Mouse (Mus musculus) CH12.LX (cell line): ENCODE data around the gene Tex29. TPM values are rescaled to one million over a fixed set of nuclear protein-coding genes. Genes with fewer than 3 reads are reported as not detected.

Experiments
- DNase-seq: peaks from one replicate; pipeline ENCODE4 v3.0.0-alpha.2; 2013; ENCODE audit errors: extremely low read depth
- H3K27ac ChIP-seq: 2 replicates; pipeline ENCODE4 v1.5.1; 2012; ENCODE audit warnings: low read depth, mild to moderate bottlenecking, control low read depth, moderate library complexity; ENCODE audit not compliant: insufficient read depth
- H3K27me3 ChIP-seq: replicated peaks from 2 replicates; pipeline ENCODE3; 2012; ENCODE audit warnings: inconsistent platforms
- H3K36me3 ChIP-seq, 2 experiments: replicated peaks in 1 of 2; 2 replicates each; pipeline versions ENCODE3 to v1.6.1; 2012; ENCODE audit warnings: inconsistent platforms in 1 of 2, low read length in 1 of 2, mild to moderate bottlenecking in 1 of 2, mixed read lengths in 1 of 2, moderate library complexity in 1 of 2; ENCODE audit not compliant: control insufficient read depth in 1 of 2, insufficient read depth in 1 of 2
- H3K4me1 ChIP-seq, 2 experiments: 2 replicates each; pipeline ENCODE4 v1.6.1; 2012; ENCODE audit warnings: inconsistent platforms in 1 of 2, moderate library complexity in 1 of 2; ENCODE audit not compliant: insufficient read depth in 2 of 2, control insufficient read depth in 1 of 2
- H3K4me2 ChIP-seq: 2 replicates; pipeline ENCODE4 v1.6.1; 2012; ENCODE audit warnings: low read depth, mild to moderate bottlenecking, control low read depth; ENCODE audit not compliant: poor library complexity, insufficient read depth, severe bottlenecking
- H3K4me3 ChIP-seq, 3 experiments: fragments of 150-350 bp in 1 of 3; sonication (generic) in 1 of 3; replicated peaks in 1 of 3; 2 replicates each; pipeline versions ENCODE3 to v1.5.1; 2011 to 2012; ENCODE audit warnings: low read depth in 2 of 3, low read length in 2 of 3, mild to moderate bottlenecking in 2 of 3, moderate library complexity in 2 of 3, control low read depth in 1 of 3, improper control_type of control experiment in 1 of 3, inconsistent platforms in 1 of 3, mixed read lengths in 1 of 3; ENCODE audit not compliant: poor library complexity in 1 of 3
- H3K79me2 ChIP-seq: replicated peaks from 2 replicates; pipeline ENCODE4 v1.6.1; 2012; ENCODE audit warnings: mild to moderate bottlenecking, moderate library complexity; ENCODE audit not compliant: control insufficient read depth, poor library complexity, insufficient read depth, severe bottlenecking; ENCODE audit errors: extremely low read depth
- H3K9ac ChIP-seq: 2 replicates; pipeline ENCODE4 v1.6.1; 2012; ENCODE audit warnings: low read depth, mild to moderate bottlenecking, control low read depth, moderate library complexity; ENCODE audit not compliant: insufficient read depth
- H3K9me3 ChIP-seq: replicated peaks from 2 replicates; pipeline ENCODE3; 2012; ENCODE audit warnings: low read length, inconsistent platforms, mixed read lengths
- BHLHE40 ChIP-seq: IDR thresholded peaks from 2 replicates; pipeline ENCODE4 v1.6.1; 2011; ENCODE audit warnings: mild to moderate bottlenecking, low read depth, low read length, improper control_type of control experiment
- CHD2 ChIP-seq: IDR thresholded peaks from 2 replicates; pipeline ENCODE4 v1.6.1; 2011; ENCODE audit warnings: low read length, improper control_type of control experiment
- CTCF ChIP-seq, 2 experiments: IDR thresholded peaks in 1 of 2; conservative IDR thresholded peaks in 1 of 2; 2 replicates each; pipeline ENCODE4 v1.5.1; 2011 to 2012; ENCODE audit warnings: low read depth in 2 of 2, low read length in 2 of 2, improper control_type of control experiment in 1 of 2, inconsistent platforms in 1 of 2, mild to moderate bottlenecking in 1 of 2, moderate library complexity in 1 of 2
- E2F4 ChIP-seq: IDR thresholded peaks from 2 replicates; pipeline ENCODE4 v1.6.1; 2011; ENCODE audit warnings: low read depth, low read length, improper control_type of control experiment; ENCODE audit not compliant: insufficient replicate concordance
- GABPA ChIP-seq: IDR thresholded peaks from 2 replicates; pipeline ENCODE4 v1.6.1; 2012; ENCODE audit warnings: low read depth, low read length, improper control_type of control experiment, inconsistent platforms; ENCODE audit not compliant: insufficient replicate concordance
- HCFC1 ChIP-seq: IDR thresholded peaks from 2 replicates; pipeline ENCODE4 v1.6.1; 2012; ENCODE audit warnings: low read depth, mild to moderate bottlenecking, inconsistent platforms, low read length, improper control_type of control experiment
- IRF4 ChIP-seq: IDR thresholded peaks from 2 replicates; pipeline ENCODE4 v1.6.1; 2014; ENCODE audit warnings: low read depth, mild to moderate bottlenecking, inconsistent platforms, low read length, improper control_type of control experiment
- JUND ChIP-seq: conservative IDR thresholded peaks from 2 replicates; pipeline ENCODE4 v1.6.1; 2011; ENCODE audit warnings: low read depth, low read length, improper control_type of control experiment
- KAT2A ChIP-seq: IDR thresholded peaks from 2 replicates; pipeline ENCODE4 v1.6.1; 2012; ENCODE audit warnings: low read length, improper control_type of control experiment, inconsistent platforms; ENCODE audit not compliant: insufficient replicate concordance
- MAFK ChIP-seq: IDR thresholded peaks from 2 replicates; pipeline ENCODE4 v1.6.1; 2011; ENCODE audit warnings: low read length, improper control_type of control experiment; ENCODE audit not compliant: insufficient replicate concordance
- MXI1 ChIP-seq: IDR thresholded peaks from 2 replicates; pipeline ENCODE4 v1.6.1; 2011; ENCODE audit warnings: mild to moderate bottlenecking, low read depth, low read length, improper control_type of control experiment
- NELFE ChIP-seq: IDR thresholded peaks from 2 replicates; pipeline ENCODE4 v1.6.1; 2011; ENCODE audit warnings: low read depth, low read length, improper control_type of control experiment
- PAX5 ChIP-seq: IDR thresholded peaks from 2 replicates; pipeline ENCODE4 v1.6.1; 2012; ENCODE audit warnings: low read length, inconsistent platforms, mixed read lengths
- POLR2A ChIP-seq: IDR thresholded peaks from 2 replicates; pipeline ENCODE4 v1.6.1; 2011; ENCODE audit warnings: low read depth, mild to moderate bottlenecking, improper control_type of control experiment, low read length
- RAD21 ChIP-seq: IDR thresholded peaks from 2 replicates; pipeline ENCODE4 v1.6.1; 2011; ENCODE audit warnings: low read depth, mild to moderate bottlenecking, low read length, improper control_type of control experiment, moderate library complexity
- RCOR1 ChIP-seq: conservative IDR thresholded peaks from 2 replicates; pipeline ENCODE4 v1.6.1; 2012; ENCODE audit warnings: low read depth, mild to moderate bottlenecking, inconsistent platforms, low read length, improper control_type of control experiment
- SMC3 ChIP-seq: IDR thresholded peaks from 2 replicates; pipeline ENCODE4 v1.6.1; 2011; ENCODE audit warnings: low read depth, low read length, improper control_type of control experiment
- USF1 ChIP-seq: IDR thresholded peaks from 2 replicates; pipeline ENCODE4 v1.6.1; 2014; ENCODE audit warnings: low read depth, mild to moderate bottlenecking, inconsistent platforms, low read length, improper control_type of control experiment
- USF2 ChIP-seq: conservative IDR thresholded peaks from 2 replicates; pipeline ENCODE4 v1.6.1; 2011; ENCODE audit warnings: low read depth, low read length, improper control_type of control experiment
- ZKSCAN1 ChIP-seq: IDR thresholded peaks from 2 replicates; pipeline ENCODE4 v1.6.1; 2012; ENCODE audit warnings: low read depth, inconsistent platforms, low read length, improper control_type of control experiment, borderline replicate concordance
- ZMIZ1 ChIP-seq: IDR thresholded peaks from 2 replicates; pipeline ENCODE4 v1.6.1; 2012; ENCODE audit warnings: low read depth, mild to moderate bottlenecking, inconsistent platforms, low read length, improper control_type of control experiment
- dilution Hi-C: fragments of 300-500 bp; cut with MboI; formaldehyde crosslinking; loops from 2 replicates; pipeline ENCODE4 v1.14.3; 2020; ENCODE audit warnings: low sequenced_read_pairs; ENCODE audit not compliant: extremely low pct_unique_long_range_greater_than_20kb, extremely low pct_ligation_motif_present
- in situ Hi-C: fragments of 300-500 bp; cut with MboI; formaldehyde crosslinking; loops from 3 replicates; pipeline ENCODE4 v1.14.3; 2019; ENCODE audit warnings: low sequenced_read_pairs, low pct_ligation_motif_present, low pct_unique_long_range_greater_than_20kb, mixed read lengths
- polyA plus RNA-seq: library from polyadenylated mRNA; unstranded; fragments of >175 nt; gene quantifications from 2 replicates; pipeline ENCODE4 v1.2.1, GENCODE M21; 2012; ENCODE audit warnings: low read depth; ENCODE audit not compliant: insufficient read length
- total RNA-seq, 2 experiments: library from RNA; depleted of rRNA; stranded (reverse); fragments of 300-350 nt in 1 of 2; fragments of >200 nt in 1 of 2; gene quantifications; 2 replicates each; pipeline ENCODE4 v1.2.3; 2012 to 2014

The Tex29 gene
- total and polyA plus RNA-seq, 3 experiments, result not detected

- Histone ChIP-seq H3K27ac (no peak overlapping the region), H3K79me2 (no peaks in the 10 kb centered on the region; the same call in 1 of the 2 replicates), H3K4me1 (peaks cover 7 to 32% of the 10 kb centered on the region in 2 experiments), H3K27me3 (no peaks in the 10 kb centered on the region), H3K36me3 (peaks cover 21 to 72% of the 10 kb centered on the region in 2 experiments), H3K9me3 (no peaks in the 10 kb centered on the region), H3K4me3 (no peak overlapping the region), H3K9ac (no peak overlapping the region), H3K4me2 (no peak overlapping the region)
- DNase-seq, result no peak
- TF ChIP-seq USF1, result no peak
- no peak for TF ChIP-seq KAT2A
- TF ChIP-seq CTCF (conservative IDR thresholded peaks at IDR 0.05 in 1 of 2, IDR thresholded peaks at IDR 0.05 in 1 of 2; ENCODE audit: low read depth in 2 of 2, low read length in 2 of 2), result no peak
- TF ChIP-seq ZMIZ1, result no peak
- TF ChIP-seq E2F4, result no peak
- no peak for TF ChIP-seq BHLHE40
- no peak for TF ChIP-seq GABPA
- TF ChIP-seq POLR2A, result no peak
- no peak for TF ChIP-seq USF2
- TF ChIP-seq HCFC1, result no peak
- TF ChIP-seq IRF4, result no peak
- no peak for TF ChIP-seq PAX5
- no peak for TF ChIP-seq RAD21
- TF ChIP-seq MAFK, result no peak
- TF ChIP-seq JUND, result no peak
- no peak for TF ChIP-seq CHD2
- no peak for TF ChIP-seq SMC3
- no peak for TF ChIP-seq NELFE
- TF ChIP-seq MXI1, result no peak
- no peak for TF ChIP-seq ZKSCAN1
- dilution Hi-C loops, result no loop called here
- in situ Hi-C loops, result no loop called here
Observed at GRCm38 (mm10) chr8:11797128-11797527, 43.1 kb upstream of the Tex29 start.

- Histone ChIP-seq H3K4me1 (peaks cover 7 to 32% of the 10 kb centered on the region in 2 experiments), H3K79me2 (no peaks in the 10 kb centered on the region; the same call in 1 of the 2 replicates), H3K9me3 (no peaks in the 10 kb centered on the region), H3K27ac (no peak overlapping the region), H3K36me3 (peaks cover 14 to 71% of the 10 kb centered on the region in 2 experiments), H3K27me3 (no peaks in the 10 kb centered on the region), H3K4me3 (no peak overlapping the region), H3K4me2 (no peak overlapping the region), H3K9ac (no peak overlapping the region)
- dilution Hi-C loops, result no loop called here
- in situ Hi-C loops, result no loop called here
- no peak for TF ChIP-seq RAD21
- TF ChIP-seq RCOR1, result no peak
- no peak for DNase-seq
Observed at GRCm38 (mm10) chr8:11797729-11798479, 42.4 kb upstream of the Tex29 start.
